Mouse (Mus musculus): ENCODE data around the gene Sumf1.

GRCm38 (mm10) chr6:108146637-108147036, 38.7 kb downstream of the Sumf1 start:
- TF ChIP-seq CTCF (IDR thresholded peaks at IDR 0.05; ENCODE audit: insufficient read depth, low read length) = no peak
- no peak for TF ChIP-seq POLR2A (IDR thresholded peaks at IDR 0.05; ENCODE audit: borderline replicate concordance, extremely low read depth, low read depth, low read length)
